Comparison of ENCODE assay signal across 8 mouse cellular contexts in the genomic region with DNA sequence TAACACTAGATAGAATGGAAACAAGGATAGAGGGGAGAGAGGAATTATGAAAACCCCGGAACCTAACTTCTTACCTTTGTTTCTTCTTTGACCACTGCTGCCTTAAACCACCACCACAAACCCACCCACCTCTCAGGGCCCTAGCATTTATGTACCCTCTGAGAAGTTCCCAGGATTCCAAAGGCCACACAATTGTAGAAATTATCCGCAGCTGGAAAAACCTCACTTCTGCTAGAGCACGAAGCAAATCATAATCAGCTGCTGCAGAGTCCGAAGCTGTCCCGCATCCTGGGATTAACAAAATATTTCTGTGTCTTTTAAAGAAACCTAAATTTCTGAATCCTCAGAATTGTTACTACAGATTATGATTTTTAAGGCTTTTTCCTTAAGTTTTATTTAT. TPM values are rescaled to one million over a fixed set of nuclear protein-coding genes. Genes with fewer than 3 reads are reported as not detected.
DNase-seq lines count a peak whose midpoint lies in the region; ATAC-seq lines count a peak whose summit lies in the region.

Gene Mdm4, minus strand, starts transcription at position 101 of the 400 bp plus-strand sequence.

- no peak within 1 kb of the TSS for H3K27ac ChIP-seq in lung, embryonic 16.5 days (ENCODE audit: low read length)
- no peak within 1 kb of the TSS for H3K27ac ChIP-seq in embryonic facial prominence, embryonic 15.5 days (replicated peaks)
- no peak within 1 kb of the TSS for H3K27ac ChIP-seq in heart, embryonic 15.5 days
- no peak within 1 kb of the TSS for H3K27ac ChIP-seq in neural tube, embryonic 12.5 days

- H3K4me2 ChIP-seq in lung, embryonic 16.5 days (ENCODE audit: low read depth, low read length): no peak within 1 kb of the TSS
- H3K4me2 ChIP-seq in embryonic facial prominence, embryonic 15.5 days (replicated peaks): no peak within 1 kb of the TSS
- no peak within 1 kb of the TSS for H3K4me2 ChIP-seq in heart, embryonic 15.5 days
- H3K4me2 ChIP-seq in neural tube, embryonic 12.5 days (replicated peaks): no peak within 1 kb of the TSS

- intact Hi-C loops in left cerebral cortex, postnatal 25 days (cut with DNase I): loop anchor here (10.0 kb wide), 1 partner anchor 324 kb away; the partner anchor contains the start of gene Ren1

- DNase-seq in lung, postnatal 25 days (ENCODE audit: low spot score): no peak
- no peak for DNase-seq in left cerebral cortex, postnatal 25 days (ENCODE audit: low spot score in 2 of 2)
- DNase-seq in ovary, postnatal 10 days (ENCODE audit: low spot score): no peak
- DNase-seq in kidney, postnatal 10 days: no peak

- H3K4me1 ChIP-seq in lung, embryonic 16.5 days (replicated peaks; ENCODE audit: control insufficient read depth, insufficient read depth, low read length): peaks cover 8% of the 10 kb centered on the region; the same call in 1 of the 2 replicates
- peaks cover 8% of the 10 kb centered on the region; the same call in 1 of the 2 replicates for H3K4me1 ChIP-seq in embryonic facial prominence, embryonic 15.5 days
- peaks cover 10% of the 10 kb centered on the region for H3K4me1 ChIP-seq in heart, embryonic 15.5 days (replicated peaks)
- H3K4me1 ChIP-seq in neural tube, embryonic 12.5 days: peaks cover 11% of the 10 kb centered on the region

- H3K9me3 ChIP-seq in lung, embryonic 16.5 days (ENCODE audit: control insufficient read depth, low read length): no peaks in the 10 kb centered on the region
- H3K9me3 ChIP-seq in embryonic facial prominence, embryonic 15.5 days (replicated peaks): no peaks in the 10 kb centered on the region
- no peaks in the 10 kb centered on the region for H3K9me3 ChIP-seq in heart, embryonic 15.5 days (replicated peaks)
- H3K9me3 ChIP-seq in neural tube, embryonic 12.5 days: no peaks in the 10 kb centered on the region

- no peaks in the 10 kb centered on the region for H3K27me3 ChIP-seq in lung, embryonic 16.5 days (ENCODE audit: control insufficient read depth, insufficient read depth, low read depth, low read length)
- H3K27me3 ChIP-seq in embryonic facial prominence, embryonic 15.5 days: no peaks in the 10 kb centered on the region
- no peaks in the 10 kb centered on the region for H3K27me3 ChIP-seq in heart, embryonic 15.5 days
- H3K27me3 ChIP-seq in neural tube, embryonic 12.5 days (replicated peaks): no peaks in the 10 kb centered on the region

- no peaks in the 10 kb centered on the region for H3K36me3 ChIP-seq in lung, embryonic 16.5 days (ENCODE audit: control insufficient read depth, insufficient read depth, low read length)
- no peaks in the 10 kb centered on the region for H3K36me3 ChIP-seq in embryonic facial prominence, embryonic 15.5 days
- no peaks in the 10 kb centered on the region for H3K36me3 ChIP-seq in heart, embryonic 15.5 days
- no peaks in the 10 kb centered on the region for H3K36me3 ChIP-seq in neural tube, embryonic 12.5 days

- H3K4me3 ChIP-seq in lung, embryonic 16.5 days (ENCODE audit: low read length): no peak within 1 kb of the TSS
- H3K4me3 ChIP-seq in embryonic facial prominence, embryonic 15.5 days (replicated peaks): no peak within 1 kb of the TSS
- H3K4me3 ChIP-seq in heart, embryonic 15.5 days: no peak within 1 kb of the TSS
- H3K4me3 ChIP-seq in neural tube, embryonic 12.5 days: no peak within 1 kb of the TSS

- WGBS in lung, embryonic 16.5 days: 92% methylated on average over 5 of the region's 5 CpGs
- WGBS in embryonic facial prominence, embryonic 15.5 days: 67% methylated on average over 5 of the region's 5 CpGs
- 90% methylated on average over 5 of the region's 5 CpGs for WGBS in heart, embryonic 15.5 days
- 95% methylated on average over 5 of the region's 5 CpGs for WGBS in neural tube, embryonic 12.5 days

- H3K9ac ChIP-seq in lung, embryonic 16.5 days (ENCODE audit: low read length): no peak within 1 kb of the TSS
- no peak within 1 kb of the TSS for H3K9ac ChIP-seq in embryonic facial prominence, embryonic 15.5 days
- H3K9ac ChIP-seq in heart, embryonic 15.5 days: no peak within 1 kb of the TSS
- no peak within 1 kb of the TSS for H3K9ac ChIP-seq in neural tube, embryonic 12.5 days

- no peak for ATAC-seq in lung, embryonic 16.5 days (ENCODE audit: low read depth)
- no peak for ATAC-seq in embryonic facial prominence, embryonic 15.5 days (ENCODE audit: insufficient number of reproducible peaks, low FRiP score, low TSS enrichment, low read depth)
- ATAC-seq in heart, embryonic 15.5 days (replicated peaks; ENCODE audit: insufficient number of reproducible peaks, insufficient read depth, low FRiP score, low read depth): no peak
- no peak for ATAC-seq in neural tube, embryonic 12.5 days (ENCODE audit: low FRiP score, low read depth)

RNA-seq across cellular contexts. Expression of gene Mdm4, which starts in this region (rescaled TPM):
- 33.3 and 33.4 TPM in 2 replicates for polyA plus RNA-seq in lung, embryonic 16.5 days (2015; fragmentation: Nextera tagmentation; extraction: Ambion mirVana)
- 33.5 and 42.3 TPM in 2 replicates for polyA plus RNA-seq in embryonic facial prominence, embryonic 15.5 days (2015; fragmentation: Nextera tagmentation; extraction: Ambion mirVana)
- polyA plus RNA-seq in heart, embryonic 15.5 days (2015; fragmentation: Nextera tagmentation; extraction: Ambion mirVana): 22.2 and 27.3 TPM in 2 replicates
- total RNA-seq in left cerebral cortex, postnatal 25 days (2021): 10 to 100 TPM; 73.9 to 92.0 TPM
- 39.2 and 39.5 TPM in 2 replicates for polyA plus RNA-seq in neural tube, embryonic 12.5 days (2016; fragmentation: Nextera tagmentation; extraction: Ambion mirVana)
